Mouse (Mus musculus) adrenal gland, postnatal 0 days (tissue): ENCODE measurements around the gene Slc16a11. TPM values are rescaled to one million over a fixed set of nuclear protein-coding genes. Genes with fewer than 3 reads are reported as not detected.

Source experiments
- microRNA-seq: library from miRNA; unstranded; fragments of <30 nt; microRNA quantifications from one replicate; pipeline ENCODE4, GENCODE M21; 2016; ENCODE audit warnings: borderline replicate concordance; ENCODE audit not compliant: insufficient number of aligned reads
- polyA plus RNA-seq: library from polyadenylated mRNA; unstranded; fragments of >200 nt; fragmentation: Nextera tagmentation; extraction: Ambion mirVana; gene quantifications from 2 replicates; pipeline ENCODE4 v1.2.1, GENCODE M21; 2015

The Slc16a11 gene
- polyA plus RNA-seq, result 0.61 and 0.86 TPM in 2 replicates

DNA sequence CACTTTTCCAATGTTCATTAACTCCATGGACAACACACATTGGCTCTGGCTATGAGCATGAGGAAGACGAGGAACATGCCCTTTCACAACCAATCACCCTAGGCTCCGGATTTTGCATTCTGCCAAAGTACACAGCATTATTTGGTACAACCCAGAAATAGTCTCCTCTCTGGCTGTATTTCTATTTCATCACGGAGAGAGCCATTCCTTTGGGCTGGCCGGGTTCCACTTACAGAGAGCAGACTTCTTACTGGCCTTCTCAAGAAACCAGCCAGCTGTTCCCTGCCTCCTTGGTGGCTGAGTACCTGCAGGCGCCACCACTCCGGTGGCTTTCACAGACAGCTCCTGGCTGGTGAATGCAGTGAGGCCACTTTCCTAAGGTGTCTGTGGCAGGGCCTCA lies at the start of gene Slc16a11:
Gene Slc16a11 (plus strand): TSS at position 330 of the 400 bp plus-strand sequence.

DNA sequence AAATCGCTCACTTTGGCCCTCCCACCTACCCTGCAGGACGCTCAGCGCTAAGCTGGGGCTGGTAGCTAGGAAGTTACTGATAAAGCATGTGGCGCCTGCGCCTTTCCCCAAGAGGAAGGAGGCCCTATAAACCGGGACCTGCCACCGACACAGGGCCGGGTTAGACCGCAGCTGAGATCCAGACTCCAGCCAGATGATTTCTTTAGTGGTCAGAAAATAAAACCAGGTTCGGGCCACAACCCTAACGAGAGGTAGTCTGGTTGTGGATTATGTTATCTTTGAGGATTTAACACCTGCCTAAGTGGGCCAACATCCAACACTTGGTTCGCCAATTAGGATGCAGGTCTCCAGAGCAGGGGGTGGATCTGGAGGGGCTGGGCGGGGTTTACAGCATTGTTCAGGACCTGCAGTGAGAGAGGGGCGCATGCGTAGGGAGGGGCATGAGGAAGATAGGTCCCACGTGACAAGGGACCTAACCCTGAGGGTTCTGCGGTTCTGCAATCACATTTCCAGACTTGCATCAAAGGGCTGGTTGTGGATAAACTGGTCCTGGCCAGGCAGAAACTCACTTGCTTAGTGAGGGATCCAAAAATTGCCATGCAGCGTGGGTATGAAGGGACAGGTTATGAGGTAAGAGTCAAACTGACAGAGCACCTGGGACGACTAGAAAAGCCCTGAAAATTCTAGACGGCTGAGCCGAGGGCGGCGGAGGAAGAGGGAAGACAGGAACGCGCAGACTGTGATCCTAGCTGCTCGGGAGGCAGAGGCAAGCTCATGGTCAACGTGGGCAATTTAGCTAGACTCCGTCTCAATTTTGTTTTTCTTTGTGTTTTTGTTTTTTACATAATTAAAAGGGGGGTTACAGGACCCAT lies 8.4 kb downstream of the Slc16a11 start, which contains the start of gene Slc16a13:
Gene Slc16a13 (minus strand): TSS at position 334 of the 872 bp plus-strand sequence.

DNA sequence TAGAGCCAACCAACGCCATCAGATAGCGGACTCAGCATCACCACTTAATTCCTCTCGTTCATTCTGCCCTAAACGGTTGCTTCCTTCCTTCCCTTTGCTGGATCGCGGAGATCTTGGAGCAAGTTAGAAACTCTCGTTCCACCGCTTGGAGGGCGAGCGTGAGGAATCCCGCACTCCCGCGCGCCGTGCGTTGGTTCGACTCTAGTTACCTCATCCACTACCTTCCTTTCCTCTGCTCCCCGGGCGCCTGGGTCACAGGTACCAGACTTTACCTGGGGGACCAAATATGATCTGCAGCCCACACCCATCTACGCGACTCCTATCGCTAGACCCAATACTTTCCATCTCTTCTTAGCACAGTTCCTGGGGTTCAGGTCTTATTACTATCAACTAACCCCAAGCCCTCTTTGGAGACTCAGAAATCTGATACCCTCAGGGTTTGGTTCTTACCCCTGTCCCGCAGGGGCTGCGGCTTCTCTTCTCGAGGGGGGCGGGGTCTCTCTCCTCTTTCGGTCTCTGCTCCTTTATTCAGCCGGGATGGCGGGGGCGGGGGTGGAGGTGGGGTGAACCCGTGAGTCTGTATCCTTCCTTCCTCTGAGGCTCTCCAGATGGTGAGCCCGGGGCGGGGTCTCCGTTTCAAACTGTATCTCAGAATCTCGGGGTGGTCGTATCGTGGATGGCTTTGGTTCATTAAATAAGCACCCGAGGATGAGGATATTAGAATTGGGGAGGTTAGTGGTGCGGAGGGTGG lies 16.9 kb downstream of the Slc16a11 start, which contains the start of gene Bcl6b:
Gene Bcl6b (minus strand): TSS at position 539 of the 751 bp plus-strand sequence.

DNA sequence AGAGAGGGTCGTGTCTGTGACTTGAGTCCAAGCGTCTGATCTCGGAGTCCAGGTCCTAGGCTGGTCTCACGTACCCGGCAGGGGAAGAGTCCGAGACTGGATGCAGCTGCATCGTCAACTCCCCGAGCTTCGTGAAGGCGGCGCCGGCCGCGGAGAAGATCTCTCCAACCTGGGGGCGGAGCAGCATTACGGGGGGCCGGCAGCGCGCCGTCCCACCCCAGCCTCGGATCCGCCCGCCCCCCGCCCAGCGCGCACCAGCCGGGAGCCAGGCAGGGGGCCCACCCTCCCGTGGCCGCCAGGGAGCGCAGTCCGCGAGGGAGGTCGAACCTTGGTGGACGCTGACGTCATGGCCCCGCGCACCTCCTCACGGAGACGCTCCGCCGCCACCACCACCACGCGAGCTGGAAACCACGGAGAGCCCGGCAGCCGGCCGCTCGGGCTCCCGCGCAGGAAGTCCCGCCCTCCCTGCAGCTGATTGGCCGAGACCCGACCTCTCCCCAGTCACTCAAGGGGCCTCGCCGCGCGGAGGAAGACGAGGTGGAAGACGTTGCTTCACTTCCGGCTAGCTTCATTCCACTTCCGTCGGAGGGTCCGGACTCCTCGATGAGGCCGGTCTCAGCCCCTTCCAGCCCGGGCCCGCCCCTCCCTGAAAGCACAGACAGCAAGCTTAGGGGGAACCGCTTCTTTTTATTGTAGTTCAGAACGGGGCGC lies 25.1 kb downstream of the Slc16a11 start, which contains the start of gene 0610010K14Rik:
Gene 0610010K14Rik (minus strand): TSS at position 458 of the 711 bp plus-strand sequence.

DNA sequence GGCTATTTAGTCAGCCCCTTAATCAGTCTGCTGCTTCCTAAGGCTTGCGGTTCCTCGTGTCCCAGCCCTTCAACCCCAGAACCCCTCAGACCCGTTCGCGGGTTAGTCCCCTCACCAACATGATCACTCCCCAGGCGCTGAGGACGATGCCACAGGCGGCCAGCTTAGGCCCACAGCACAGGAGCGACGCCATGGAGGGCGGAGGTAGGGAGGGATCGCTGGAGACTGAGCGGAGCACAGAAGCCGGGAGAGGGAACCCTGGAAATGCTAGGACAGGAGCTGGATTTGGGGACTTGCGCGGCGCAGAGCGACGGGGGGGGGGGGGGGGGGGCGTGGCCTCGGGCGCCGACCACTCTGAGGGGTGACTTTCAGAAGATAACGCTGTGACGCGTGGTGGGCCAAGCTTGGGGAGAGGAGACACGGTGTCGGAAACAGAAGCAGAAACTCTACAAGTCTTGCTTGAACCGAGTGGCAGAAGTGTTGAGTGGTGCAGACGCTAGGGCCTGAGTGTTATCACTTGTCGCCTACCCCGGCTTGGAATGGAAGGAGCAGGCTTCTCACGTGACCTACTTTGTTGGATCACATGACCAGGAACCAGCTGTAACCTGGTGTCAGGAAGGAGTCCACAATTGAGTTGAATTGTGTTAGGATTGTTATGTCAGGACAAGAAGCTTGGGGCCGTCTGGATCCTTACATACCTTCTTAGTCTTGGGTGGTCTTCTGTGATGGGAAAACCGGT lies 27.2 kb downstream of the Slc16a11 start, which contains the start of the genes Gm21988 and Rnasek:
Gene Gm21988 (minus strand): TSS at position 290 of the 739 bp plus-strand sequence.
Gene Rnasek (minus strand): TSS at position 302 of the 739 bp plus-strand sequence.

DNA sequence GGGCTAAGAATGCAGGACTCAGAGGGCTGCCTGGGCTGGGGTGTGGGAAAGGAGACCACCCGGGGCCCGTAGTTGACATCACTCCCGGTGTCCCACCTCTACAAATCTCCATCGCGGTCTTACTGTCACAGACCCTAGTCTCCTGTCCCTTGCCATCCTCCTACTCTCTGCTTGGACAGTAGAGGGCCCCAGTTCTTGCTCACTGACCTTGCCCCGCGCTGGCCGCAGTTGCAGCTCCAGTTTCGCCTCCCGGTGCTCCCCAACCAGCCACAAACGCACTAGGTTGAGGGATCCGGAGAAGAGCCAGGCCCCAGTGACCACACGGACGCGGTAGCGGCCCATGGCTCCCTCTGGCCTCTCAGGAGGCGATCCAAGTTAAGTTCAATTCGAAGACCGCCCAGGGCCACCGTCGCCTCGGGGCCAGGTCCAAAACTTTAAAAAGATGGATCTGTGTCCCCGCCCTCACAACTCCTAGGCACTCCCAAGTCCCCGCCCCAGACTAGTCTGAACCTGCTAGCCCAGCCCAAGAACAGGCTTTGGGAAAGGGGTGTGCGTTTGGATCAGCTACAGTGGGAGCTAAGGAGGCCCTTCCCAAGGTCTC lies 42.5 kb downstream of the Slc16a11 start, which contains the start of gene Alox12:
Gene Alox12 (minus strand): TSS at position 423 of the 601 bp plus-strand sequence.

Small RNA genes within 50 kb of the gene (microRNA-seq; reads per million reads assigned to microRNA genes)
- gene Mir195a (793 reads per million, percentile 73 among the genes with 10 or more reads in this experiment), gene Mir497 (not detected), gene Mir497b (not detected)

Other genes starting within 250 kb of the Slc16a11 start
- 4.0 and 8.7 TPM in 2 replicates for gene Cldn7, start 248.0 kb upstream of the Slc16a11 start, polyA plus RNA-seq
- 17.2 and 21.6 TPM in 2 replicates for gene Ctdnep1, start 231.6 kb upstream of the Slc16a11 start, polyA plus RNA-seq
- gene Elp5, start 230.2 kb upstream of the Slc16a11 start, polyA plus RNA-seq, result 104 and 109 TPM in 2 replicates
- gene Gabarap, start 221.6 kb upstream of the Slc16a11 start, polyA plus RNA-seq, result 665 and 705 TPM in 2 replicates
- gene Phf23, start 217.0 kb upstream of the Slc16a11 start, polyA plus RNA-seq, result 39.5 and 47.3 TPM in 2 replicates
- gene Dvl2, start 212.2 kb upstream of the Slc16a11 start, polyA plus RNA-seq, result 14.5 and 17.4 TPM in 2 replicates
- gene Acadvl, start 197.3 kb upstream of the Slc16a11 start, polyA plus RNA-seq, result 103 and 150 TPM in 2 replicates
- 5.0 and 5.4 TPM in 2 replicates for gene Dlg4, start 195.8 kb upstream of the Slc16a11 start, polyA plus RNA-seq
- gene Asgr1, start 158.7 kb upstream of the Slc16a11 start, polyA plus RNA-seq, result 10.5 and 12.1 TPM in 2 replicates
- gene Asgr2, start 120.1 kb upstream of the Slc16a11 start, polyA plus RNA-seq, result 1.3 TPM in 2 replicates
- gene Mgl2, start 82.4 kb upstream of the Slc16a11 start, polyA plus RNA-seq, result 0.61 and 0.99 TPM in 2 replicates
- gene Clec10a, start 56.6 kb upstream of the Slc16a11 start, polyA plus RNA-seq, result 1.9 and 2.6 TPM in 2 replicates
- gene Slc16a13, start 8.3 kb downstream of the Slc16a11 start, polyA plus RNA-seq, result 2.8 and 4.8 TPM in 2 replicates
- 3.5 and 8.5 TPM in 2 replicates for gene Bcl6b, start 17.0 kb downstream of the Slc16a11 start, polyA plus RNA-seq
- 93.4 and 103 TPM in 2 replicates for gene 0610010K14Rik, start 25.2 kb downstream of the Slc16a11 start, polyA plus RNA-seq
- 8.0 and 12.6 TPM in 2 replicates for gene Gm21988, start 27.1 kb downstream of the Slc16a11 start, polyA plus RNA-seq
- 368 and 549 TPM in 2 replicates for gene Rnasek, start 27.1 kb downstream of the Slc16a11 start, polyA plus RNA-seq
- gene Alox12, start 42.6 kb downstream of the Slc16a11 start, polyA plus RNA-seq, result 1.6 TPM in 2 replicates
- 0.14 and 0.26 TPM in 2 replicates for gene Alox12e, start 109.9 kb downstream of the Slc16a11 start, polyA plus RNA-seq
- 0.44 and 0.91 TPM in 2 replicates for gene Alox15, start 139.3 kb downstream of the Slc16a11 start, polyA plus RNA-seq
- 15.5 and 15.7 TPM in 2 replicates for gene Pelp1, start 197.3 kb downstream of the Slc16a11 start, polyA plus RNA-seq
- gene Arrb2, start 219.9 kb downstream of the Slc16a11 start, polyA plus RNA-seq, result 14.6 and 17.0 TPM in 2 replicates
- gene Med11, start 239.2 kb downstream of the Slc16a11 start, polyA plus RNA-seq, result 25.7 and 35.8 TPM in 2 replicates
- 0.68 and 1.1 TPM in 2 replicates for gene Zmynd15, start 246.7 kb downstream of the Slc16a11 start, polyA plus RNA-seq
- 12.3 and 15.6 TPM in 2 replicates for gene Cxcl16, start 247.2 kb downstream of the Slc16a11 start, polyA plus RNA-seq